Mouse (Mus musculus): ENCODE measurements around the gene Skida1. TPM values are rescaled to one million over a fixed set of nuclear protein-coding genes. Genes with fewer than 3 reads are reported as not detected.
A peak's percentile ranks its signal among the peaks of the same experiment; 100 is the strongest.

Skida1 gene
- polyA plus RNA-seq, 1 experiment from 2014 or later = 23.3 TPM

GRCm38 (mm10) chr2:18066436-18066835 lies 17.6 kb upstream of the Skida1 start:
- ATAC-seq (replicated peaks; ENCODE audit: low FRiP score) (no peak), DNase-seq (ENCODE audit: low spot score) (no peak)
- H3K36me3 ChIP-seq (ENCODE audit: control insufficient read depth, insufficient read depth, low read length) = no peaks in the 10 kb centered on the region
- H3K27ac ChIP-seq (ENCODE audit: low read depth, low read length) = no peak overlapping the region
- H3K4me1 ChIP-seq (replicated peaks; ENCODE audit: control insufficient read depth, insufficient read depth, low read length) = peaks cover 9% of the 10 kb centered on the region; the same call in 1 of the 2 replicates
- no peaks in the 10 kb centered on the region for H3K9me3 ChIP-seq (ENCODE audit: control insufficient read depth, low read length)
- H3K27me3 ChIP-seq (ENCODE audit: control insufficient read depth, insufficient read depth, low read length) = no peaks in the 10 kb centered on the region
- H3K4me2 ChIP-seq (ENCODE audit: low read depth, low read length, severe bottlenecking) = peak overlapping the region; percentile 64
- peak overlapping the region; percentile 86 for H3K4me3 ChIP-seq (ENCODE audit: low read depth, low read length)
- H3K9ac ChIP-seq (ENCODE audit: low read length) = peak overlapping the region; percentile 99; the same call in 1 of the 2 replicates

- ATAC-seq (replicated peaks; ENCODE audit: low FRiP score) = peak; percentile 32; the same call in 1 of the 2 replicates
- Histone ChIP-seq H3K27ac (ENCODE audit: low read depth, low read length) (peak overlapping the region; percentile 100), H3K4me3 (ENCODE audit: low read depth, low read length) (peak overlapping the region; percentile 86), H3K9me3 (ENCODE audit: control insufficient read depth, low read length) (no peaks in the 10 kb centered on the region), H3K36me3 (ENCODE audit: control insufficient read depth, insufficient read depth, low read length) (no peaks in the 10 kb centered on the region), H3K27me3 (ENCODE audit: control insufficient read depth, insufficient read depth, low read length) (no peaks in the 10 kb centered on the region), H3K4me2 (ENCODE audit: low read depth, low read length, severe bottlenecking) (peak overlapping the region; percentile 64), H3K4me1 (replicated peaks; ENCODE audit: control insufficient read depth, insufficient read depth, low read length) (peaks cover 9% of the 10 kb centered on the region; the same call in 1 of the 2 replicates), H3K9ac (ENCODE audit: low read length) (peak overlapping the region; percentile 99)
- WGBS = 8% methylated on average over 6 of the region's 6 CpGs
- no peak for DNase-seq (ENCODE audit: low spot score)
Observed at GRCm38 (mm10) chr2:18065708-18066030, 16.8 kb upstream of the Skida1 start.

GRCm38 (mm10) chr2:18064941-18065707 lies 16.3 kb upstream of the Skida1 start:
- under 1% methylated on average over 57 of the region's 85 CpGs for WGBS
- H3K4me1 ChIP-seq (replicated peaks; ENCODE audit: control insufficient read depth, insufficient read depth, low read length) = peaks cover 9% of the 10 kb centered on the region; the same call in 1 of the 2 replicates

GRCm38 (mm10) chr2:18064356-18064858 lies 15.6 kb upstream of the Skida1 start:
- DNase-seq (ENCODE audit: low spot score) (peak; percentile 97), ATAC-seq (replicated peaks; ENCODE audit: low FRiP score) (peak; percentile 95)
- peak overlapping the region; percentile 64 for H3K4me2 ChIP-seq (ENCODE audit: low read depth, low read length, severe bottlenecking)
- H3K9ac ChIP-seq (ENCODE audit: low read length) = peak overlapping the region; percentile 99
- peak overlapping the region; percentile 86 for H3K4me3 ChIP-seq (ENCODE audit: low read depth, low read length)
- H3K27me3 ChIP-seq (ENCODE audit: control insufficient read depth, insufficient read depth, low read length) = no peaks in the 10 kb centered on the region
- no peaks in the 10 kb centered on the region for H3K9me3 ChIP-seq (ENCODE audit: control insufficient read depth, low read length)
- peak overlapping the region; percentile 100 for H3K27ac ChIP-seq (ENCODE audit: low read depth, low read length)
- peaks cover 9% of the 10 kb centered on the region; the same call in 1 of the 2 replicates for H3K4me1 ChIP-seq (replicated peaks; ENCODE audit: control insufficient read depth, insufficient read depth, low read length)
- H3K36me3 ChIP-seq (ENCODE audit: control insufficient read depth, insufficient read depth, low read length) = no peaks in the 10 kb centered on the region
- 0% methylated on average over 40 of the region's 58 CpGs for WGBS

More at GRCm38 (mm10) chr2:18064941-18065707, 16.3 kb upstream of the Skida1 start:
- Histone ChIP-seq H3K4me3 (ENCODE audit: low read depth, low read length) (peak overlapping the region; percentile 86), H3K27ac (ENCODE audit: low read depth, low read length) (peak overlapping the region; percentile 100), H3K36me3 (ENCODE audit: control insufficient read depth, insufficient read depth, low read length) (no peaks in the 10 kb centered on the region), H3K4me2 (ENCODE audit: low read depth, low read length, severe bottlenecking) (peak overlapping the region; percentile 64), H3K27me3 (ENCODE audit: control insufficient read depth, insufficient read depth, low read length) (no peaks in the 10 kb centered on the region), H3K9me3 (ENCODE audit: control insufficient read depth, low read length) (no peaks in the 10 kb centered on the region), H3K9ac (ENCODE audit: low read length) (peak overlapping the region; percentile 99)
- peak; percentile 90 for DNase-seq (ENCODE audit: low spot score)
- peak; percentile 76 for ATAC-seq (replicated peaks; ENCODE audit: low FRiP score)

- Histone ChIP-seq H3K4me3 (ENCODE audit: low read depth, low read length) (peak overlapping the region; percentile 86), H3K9me3 (ENCODE audit: control insufficient read depth, low read length) (no peaks in the 10 kb centered on the region), H3K4me1 (replicated peaks; ENCODE audit: control insufficient read depth, insufficient read depth, low read length) (peaks cover 13% of the 10 kb centered on the region), H3K27ac (ENCODE audit: low read depth, low read length) (peak overlapping the region; percentile 100), H3K27me3 (ENCODE audit: control insufficient read depth, insufficient read depth, low read length) (no peaks in the 10 kb centered on the region), H3K9ac (ENCODE audit: low read length) (peak overlapping the region; percentile 99), H3K36me3 (ENCODE audit: control insufficient read depth, insufficient read depth, low read length) (no peaks in the 10 kb centered on the region), H3K4me2 (ENCODE audit: low read depth, low read length, severe bottlenecking) (peak overlapping the region; percentile 64)
- ATAC-seq (replicated peaks; ENCODE audit: low FRiP score) (peak; percentile 49), DNase-seq (ENCODE audit: low spot score) (no peak)
- WGBS = under 1% methylated on average over 18 of the region's 18 CpGs
Observed at GRCm38 (mm10) chr2:18063763-18064251, 15.0 kb upstream of the Skida1 start.

GRCm38 (mm10) chr2:18060396-18060795 lies 11.5 kb upstream of the Skida1 start:
- no peak overlapping the region for H3K27ac ChIP-seq (ENCODE audit: low read depth, low read length)
- DNase-seq (ENCODE audit: low spot score) (peak; percentile 61), ATAC-seq (replicated peaks; ENCODE audit: low FRiP score) (no peak)
- no peak overlapping the region for H3K4me3 ChIP-seq (ENCODE audit: low read depth, low read length)
- no peaks in the 10 kb centered on the region for H3K36me3 ChIP-seq (ENCODE audit: control insufficient read depth, insufficient read depth, low read length)
- no peaks in the 10 kb centered on the region for H3K9me3 ChIP-seq (ENCODE audit: control insufficient read depth, low read length)
- no peak overlapping the region for H3K9ac ChIP-seq (ENCODE audit: low read length)
- peaks cover 4% of the 10 kb centered on the region for H3K4me1 ChIP-seq (replicated peaks; ENCODE audit: control insufficient read depth, insufficient read depth, low read length)
- no peaks in the 10 kb centered on the region for H3K27me3 ChIP-seq (ENCODE audit: control insufficient read depth, insufficient read depth, low read length)
- no peak overlapping the region for H3K4me2 ChIP-seq (ENCODE audit: low read depth, low read length, severe bottlenecking)
- 47% methylated on average over 1 of the region's 1 CpGs for WGBS

- H3K36me3 ChIP-seq (ENCODE audit: control insufficient read depth, insufficient read depth, low read length) = no peaks in the 10 kb centered on the region
- ATAC-seq (replicated peaks; ENCODE audit: low FRiP score) (no peak), DNase-seq (ENCODE audit: low spot score) (no peak)
- H3K9me3 ChIP-seq (ENCODE audit: control insufficient read depth, low read length) = no peaks in the 10 kb centered on the region
- no peak overlapping the region for H3K27ac ChIP-seq (ENCODE audit: low read depth, low read length)
- no peak overlapping the region for H3K9ac ChIP-seq (ENCODE audit: low read length)
- H3K4me2 ChIP-seq (ENCODE audit: low read depth, low read length, severe bottlenecking) = peak overlapping the region; percentile 18; the same call in 1 of the 2 replicates
- peaks cover 4% of the 10 kb centered on the region for H3K4me1 ChIP-seq (replicated peaks; ENCODE audit: control insufficient read depth, insufficient read depth, low read length)
- 66% methylated on average over 1 of the region's 1 CpGs for WGBS
- no peaks in the 10 kb centered on the region for H3K27me3 ChIP-seq (ENCODE audit: control insufficient read depth, insufficient read depth, low read length)
- H3K4me3 ChIP-seq (ENCODE audit: low read depth, low read length) = no peak overlapping the region
Observed at GRCm38 (mm10) chr2:18059891-18060290, 11.0 kb upstream of the Skida1 start.

- H3K9ac ChIP-seq (ENCODE audit: low read length) = peak overlapping the region; percentile 99
- no peak overlapping the region for H3K4me3 ChIP-seq (ENCODE audit: low read depth, low read length)
- H3K27me3 ChIP-seq (ENCODE audit: control insufficient read depth, insufficient read depth, low read length) = no peaks in the 10 kb centered on the region
- H3K4me1 ChIP-seq (replicated peaks; ENCODE audit: control insufficient read depth, insufficient read depth, low read length) = peaks cover 5% of the 10 kb centered on the region
- DNase-seq (ENCODE audit: low spot score) (no peak), ATAC-seq (replicated peaks; ENCODE audit: low FRiP score) (no peak)
- peak overlapping the region; percentile 82; the same call in 1 of the 2 replicates for H3K4me2 ChIP-seq (ENCODE audit: low read depth, low read length, severe bottlenecking)
- WGBS = 16% methylated on average over 2 of the region's 2 CpGs
- H3K36me3 ChIP-seq (ENCODE audit: control insufficient read depth, insufficient read depth, low read length) = no peaks in the 10 kb centered on the region
- H3K9me3 ChIP-seq (ENCODE audit: control insufficient read depth, low read length) = no peaks in the 10 kb centered on the region
- H3K27ac ChIP-seq (ENCODE audit: low read depth, low read length) = peak overlapping the region; percentile 100
Observed at GRCm38 (mm10) chr2:18059063-18059462, 10.2 kb upstream of the Skida1 start.
